Mouse (Mus musculus) midbrain, embryonic 15.5 days (tissue): ENCODE measurements at regions not wholly inside any gene's neighbourhood (a gene's known extent, or its start where the extent isn't known, plus 50 kb on each side); places are given as distances from the start of the nearest gene placed in this dataset.

Source experiments
- ATAC-seq: fragments of 200-750 bp; cut with Nextera tagmentation; replicated peaks from 2 replicates; pipeline ENCODE4 v1.8.0; 2017; ENCODE audit warnings: moderate TSS enrichment
- H3K27ac ChIP-seq: fragments of 300-500 bp; sonication (generic); 2 replicates; pipeline ENCODE4 v1.5.1; 2015; ENCODE audit warnings: mild to moderate bottlenecking, inconsistent platforms
- H3K27me3 ChIP-seq: fragments of 300-500 bp; sonication (generic); replicated peaks from 2 replicates; pipeline ENCODE4 v1.6.1; 2015; ENCODE audit warnings: inconsistent platforms
- H3K36me3 ChIP-seq: fragments of 300-500 bp; sonication (generic); replicated peaks from 2 replicates; pipeline ENCODE4 v1.6.1; 2015; ENCODE audit warnings: inconsistent platforms
- H3K4me1 ChIP-seq: fragments of 300-500 bp; sonication (generic); 2 replicates; pipeline ENCODE4 v1.6.1; 2015; ENCODE audit warnings: inconsistent platforms
- H3K4me2 ChIP-seq: fragments of 300-500 bp; sonication (generic); 2 replicates; pipeline ENCODE4 v1.6.1; 2015; ENCODE audit warnings: inconsistent platforms, mild to moderate bottlenecking, moderate library complexity
- H3K4me3 ChIP-seq: fragments of 300-500 bp; sonication (generic); 2 replicates; pipeline ENCODE4 v1.5.1; 2015; ENCODE audit warnings: mild to moderate bottlenecking, inconsistent platforms
- H3K9ac ChIP-seq: fragments of 300-500 bp; sonication (generic); 2 replicates; pipeline ENCODE4 v1.6.1; 2015; ENCODE audit warnings: mild to moderate bottlenecking, inconsistent platforms
- H3K9me3 ChIP-seq: fragments of 300-500 bp; sonication (generic); 2 replicates; pipeline ENCODE4 v1.6.1; 2016; ENCODE audit warnings: inconsistent platforms
- WGBS: fragments of 180-500 bp; shearing (Covaris S2); methylation state at CpG from one replicate; pipeline ENCODE4 v1.1.7; 2015; ENCODE audit warnings: mixed read lengths; 5-methylcytosine and 5-hydroxymethylcytosine counted together

GRCm38 (mm10) chr3:58057064-58057396 lies 209.2 kb upstream of the Pfn2 start:
- H3K4me1 ChIP-seq = no peaks in the 10 kb centered on the region
- no peak for ATAC-seq
- H3K27ac ChIP-seq = no peak overlapping the region
- H3K9ac ChIP-seq = no peak overlapping the region
- no peaks in the 10 kb centered on the region for H3K36me3 ChIP-seq
- H3K4me2 ChIP-seq = no peak overlapping the region
- H3K4me3 ChIP-seq = no peak overlapping the region
- H3K9me3 ChIP-seq = no peaks in the 10 kb centered on the region
- 86% methylated on average over 2 of the region's 2 CpGs for WGBS
- H3K27me3 ChIP-seq = no peaks in the 10 kb centered on the region

- 22% methylated on average over 10 of the region's 10 CpGs for WGBS
- H3K9ac ChIP-seq = no peak overlapping the region
- H3K27ac ChIP-seq = no peak overlapping the region
- no peaks in the 10 kb centered on the region for H3K4me1 ChIP-seq
- H3K4me3 ChIP-seq = no peak overlapping the region
- no peaks in the 10 kb centered on the region for H3K9me3 ChIP-seq
- H3K4me2 ChIP-seq = no peak overlapping the region
- no peaks in the 10 kb centered on the region for H3K27me3 ChIP-seq
- peak; percentile 45; the same call in 1 of the 2 replicates for ATAC-seq
- H3K36me3 ChIP-seq = no peaks in the 10 kb centered on the region
Measured at GRCm38 (mm10) chr3:58058134-58058533, 210.3 kb upstream of the Pfn2 start.

- Histone ChIP-seq H3K9ac (no peak overlapping the region), H3K27me3 (no peaks in the 10 kb centered on the region), H3K4me2 (no peak overlapping the region), H3K27ac (no peak overlapping the region), H3K36me3 (no peaks in the 10 kb centered on the region), H3K4me1 (no peaks in the 10 kb centered on the region), H3K9me3 (no peaks in the 10 kb centered on the region), H3K4me3 (no peak overlapping the region)
- WGBS = 91% methylated on average over 7 of the region's 7 CpGs
- no peak for ATAC-seq
Measured at GRCm38 (mm10) chr3:58063852-58064549, 216.1 kb upstream of the Pfn2 start.

GRCm38 (mm10) chr3:58071574-58071973 lies 223.7 kb upstream of the Pfn2 start:
- Histone ChIP-seq H3K36me3 (no peaks in the 10 kb centered on the region), H3K4me1 (no peaks in the 10 kb centered on the region), H3K4me2 (no peak overlapping the region), H3K27ac (no peak overlapping the region), H3K27me3 (no peaks in the 10 kb centered on the region), H3K9ac (no peak overlapping the region), H3K4me3 (no peak overlapping the region), H3K9me3 (no peaks in the 10 kb centered on the region)
- no peak for ATAC-seq
- WGBS = 37% methylated on average over 3 of the region's 3 CpGs

GRCm38 (mm10) chr3:58072230-58072839 lies 224.5 kb upstream of the Pfn2 start:
- no peak for ATAC-seq
- WGBS = 14% methylated on average over 5 of the region's 5 CpGs
- H3K4me1 ChIP-seq = no peaks in the 10 kb centered on the region
- H3K4me2 ChIP-seq = no peak overlapping the region
- H3K4me3 ChIP-seq = no peak overlapping the region
- no peaks in the 10 kb centered on the region for H3K27me3 ChIP-seq
- H3K9ac ChIP-seq = no peak overlapping the region
- H3K9me3 ChIP-seq = no peaks in the 10 kb centered on the region
- no peaks in the 10 kb centered on the region for H3K36me3 ChIP-seq
- no peak overlapping the region for H3K27ac ChIP-seq

- Histone ChIP-seq H3K27ac (no peak overlapping the region), H3K9me3 (no peaks in the 10 kb centered on the region), H3K27me3 (no peaks in the 10 kb centered on the region), H3K4me2 (no peak overlapping the region), H3K4me1 (no peaks in the 10 kb centered on the region), H3K36me3 (no peaks in the 10 kb centered on the region), H3K4me3 (no peak overlapping the region), H3K9ac (no peak overlapping the region)
- 78% methylated on average over 24 of the region's 24 CpGs for WGBS
- ATAC-seq = no peak
Measured at GRCm38 (mm10) chr3:58089344-58090139, 241.7 kb upstream of the Pfn2 start.

GRCm38 (mm10) chr3:58090396-58090795 lies 242.5 kb upstream of the Pfn2 start:
- Histone ChIP-seq H3K4me1 (no peaks in the 10 kb centered on the region), H3K9ac (no peak overlapping the region), H3K4me3 (no peak overlapping the region), H3K9me3 (no peaks in the 10 kb centered on the region), H3K36me3 (no peaks in the 10 kb centered on the region), H3K27ac (no peak overlapping the region), H3K27me3 (no peaks in the 10 kb centered on the region), H3K4me2 (no peak overlapping the region)
- WGBS = 86% methylated on average over 8 of the region's 8 CpGs
- no peak for ATAC-seq

- H3K27ac ChIP-seq = no peak overlapping the region
- H3K9ac ChIP-seq = no peak overlapping the region
- ATAC-seq = no peak
- no peak overlapping the region for H3K4me3 ChIP-seq
- no peaks in the 10 kb centered on the region for H3K27me3 ChIP-seq
- no peaks in the 10 kb centered on the region for H3K36me3 ChIP-seq
- no peaks in the 10 kb centered on the region for H3K4me1 ChIP-seq
- no peaks in the 10 kb centered on the region for H3K9me3 ChIP-seq
- H3K4me2 ChIP-seq = no peak overlapping the region
- 86% methylated on average over 6 of the region's 6 CpGs for WGBS
Measured at GRCm38 (mm10) chr3:58091466-58092176, 243.7 kb upstream of the Pfn2 start.

GRCm38 (mm10) chr3:58110911-58111476 lies 263.1 kb upstream of the Pfn2 start:
- 90% methylated on average over 5 of the region's 5 CpGs for WGBS
- ATAC-seq = no peak
- H3K27ac ChIP-seq = no peak overlapping the region

GRCm38 (mm10) chr3:58112431-58112856 lies 264.6 kb upstream of the Pfn2 start:
- no peak overlapping the region for H3K27ac ChIP-seq
- WGBS = 49% methylated on average over 7 of the region's 7 CpGs

More at GRCm38 (mm10) chr3:58110911-58111476, 263.1 kb upstream of the Pfn2 start:
- no peak overlapping the region for H3K4me3 ChIP-seq
- no peaks in the 10 kb centered on the region for H3K4me1 ChIP-seq
- no peak overlapping the region for H3K9ac ChIP-seq
- H3K4me2 ChIP-seq = no peak overlapping the region
- H3K36me3 ChIP-seq = no peaks in the 10 kb centered on the region
- H3K9me3 ChIP-seq = no peaks in the 10 kb centered on the region
- no peaks in the 10 kb centered on the region for H3K27me3 ChIP-seq

GRCm38 (mm10) chr3:58113941-58114340 lies 266.1 kb upstream of the Pfn2 start:
- Histone ChIP-seq H3K4me2 (no peak overlapping the region), H3K27ac (no peak overlapping the region), H3K4me1 (no peaks in the 10 kb centered on the region), H3K36me3 (no peaks in the 10 kb centered on the region), H3K9ac (no peak overlapping the region), H3K9me3 (no peaks in the 10 kb centered on the region), H3K27me3 (no peaks in the 10 kb centered on the region), H3K4me3 (no peak overlapping the region)
- no peak for ATAC-seq
- 96% methylated on average over 7 of the region's 7 CpGs for WGBS

More at GRCm38 (mm10) chr3:58112431-58112856, 264.6 kb upstream of the Pfn2 start:
- ATAC-seq = no peak
- Histone ChIP-seq H3K27me3 (no peaks in the 10 kb centered on the region), H3K36me3 (no peaks in the 10 kb centered on the region), H3K4me1 (no peaks in the 10 kb centered on the region), H3K4me2 (no peak overlapping the region), H3K4me3 (no peak overlapping the region), H3K9me3 (no peaks in the 10 kb centered on the region), H3K9ac (no peak overlapping the region)

GRCm38 (mm10) chr3:58115511-58115910 lies 267.6 kb upstream of the Pfn2 start:
- Histone ChIP-seq H3K27ac (no peak overlapping the region), H3K9me3 (no peaks in the 10 kb centered on the region), H3K27me3 (no peaks in the 10 kb centered on the region), H3K4me2 (no peak overlapping the region), H3K36me3 (no peaks in the 10 kb centered on the region), H3K4me1 (no peaks in the 10 kb centered on the region), H3K9ac (no peak overlapping the region), H3K4me3 (no peak overlapping the region)
- WGBS = 50% methylated on average over 1 of the region's 1 CpGs
- no peak for ATAC-seq
